Mouse (Mus musculus): ENCODE data around the gene Kdm7a.

Gene Kdm7a

DNA sequence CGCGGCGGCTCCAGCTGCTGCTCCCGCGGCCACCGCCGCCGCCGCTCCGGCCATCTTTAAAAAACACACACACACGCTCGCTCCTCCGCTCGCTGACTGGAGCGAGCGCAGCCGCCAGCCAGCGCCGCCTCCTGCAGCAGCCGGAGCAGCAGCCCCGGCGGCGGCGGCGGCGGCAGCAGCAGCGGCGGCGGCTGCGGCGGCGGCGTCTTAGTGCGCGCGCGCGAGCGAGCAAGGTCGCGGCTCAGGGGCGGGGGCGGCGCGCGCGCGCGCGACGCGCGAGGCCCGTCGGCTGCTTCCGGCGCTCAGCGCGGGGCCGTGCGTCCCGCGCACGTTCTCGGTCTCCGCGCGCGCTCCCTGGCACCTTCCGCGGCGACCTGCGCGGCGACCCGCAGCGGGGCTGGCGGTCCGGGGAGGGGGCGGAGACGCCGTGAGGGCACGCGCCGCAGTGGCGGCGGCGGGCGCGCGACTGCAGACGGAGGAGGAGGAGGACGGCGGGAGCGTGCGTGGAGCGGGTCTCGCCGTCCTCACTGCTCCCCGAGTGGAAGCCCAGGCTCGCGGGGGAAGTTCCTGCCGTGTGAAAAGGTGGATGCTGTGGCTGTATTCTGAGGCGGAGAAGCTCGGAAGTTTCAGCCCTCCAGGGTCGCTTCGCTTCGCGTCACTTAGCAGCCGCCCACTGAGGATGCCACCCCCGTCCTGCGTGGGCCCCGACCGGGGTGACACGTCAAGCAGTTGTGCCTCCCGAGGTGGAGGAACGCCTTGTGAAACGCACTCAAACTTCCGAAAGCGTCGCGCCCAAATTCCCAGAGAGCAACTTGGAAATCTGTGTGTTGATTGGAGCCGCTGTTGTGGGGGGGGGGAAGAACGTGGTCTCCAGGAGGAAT, at the start of gene Kdm7a:
Kdm7a (minus strand) TSS at position 209 of the 881 bp plus-strand sequence.
- DNase-seq (ENCODE audit: low read depth, low spot score) = peak; percentile 83

GRCm38 (mm10) chr6:39255271-39255670, 48.7 kb upstream of the Kdm7a start:
- DNase-seq (ENCODE audit: low read depth, low spot score) = no peak

- no peak for DNase-seq (ENCODE audit: low read depth, low spot score)
Observed at GRCm38 (mm10) chr6:39250055-39250454, 43.5 kb upstream of the Kdm7a start.

DNA sequence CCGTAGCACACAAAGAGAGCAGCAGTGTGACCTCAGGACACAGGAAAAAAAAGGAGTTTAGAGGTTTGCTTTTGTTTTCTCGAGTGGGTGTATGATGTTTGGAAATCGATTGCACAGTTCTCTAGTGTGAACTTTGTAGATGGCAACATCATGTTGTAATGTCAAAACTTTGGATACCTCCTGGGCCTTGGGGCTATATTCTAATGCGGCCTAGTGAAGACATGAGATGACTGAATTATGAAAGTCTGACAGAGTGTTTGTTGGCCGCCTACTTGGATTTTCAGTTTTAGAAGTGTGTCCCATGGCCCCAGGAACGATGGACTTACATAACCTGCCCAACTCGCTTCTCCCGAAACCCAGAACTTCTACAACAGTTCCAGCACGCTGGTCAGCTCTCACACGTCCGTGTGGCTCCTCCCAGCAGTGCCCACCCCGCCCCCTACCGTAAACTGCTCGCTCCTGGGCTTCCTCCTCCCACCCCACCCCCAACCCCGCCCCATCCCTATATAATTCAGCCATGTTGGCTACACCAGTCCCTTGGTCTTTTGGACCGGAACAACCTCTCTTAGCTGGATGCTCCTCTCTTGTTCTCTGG, 42.7 kb upstream of the Kdm7a start:
- DNase-seq (ENCODE audit: low read depth, low spot score) = no peak

- no peak for DNase-seq (ENCODE audit: low read depth, low spot score)
Observed at GRCm38 (mm10) chr6:39244066-39244465, 37.5 kb upstream of the Kdm7a start.

GRCm38 (mm10) chr6:39243511-39243961, 36.9 kb upstream of the Kdm7a start:
- no peak for DNase-seq (ENCODE audit: low read depth, low spot score)

GRCm38 (mm10) chr6:39242718-39243471, 36.3 kb upstream of the Kdm7a start:
- peak; percentile 25 for DNase-seq (ENCODE audit: low read depth, low spot score)

- DNase-seq (ENCODE audit: low read depth, low spot score) = no peak
Observed at GRCm38 (mm10) chr6:39241421-39241891, 34.9 kb upstream of the Kdm7a start.

DNA sequence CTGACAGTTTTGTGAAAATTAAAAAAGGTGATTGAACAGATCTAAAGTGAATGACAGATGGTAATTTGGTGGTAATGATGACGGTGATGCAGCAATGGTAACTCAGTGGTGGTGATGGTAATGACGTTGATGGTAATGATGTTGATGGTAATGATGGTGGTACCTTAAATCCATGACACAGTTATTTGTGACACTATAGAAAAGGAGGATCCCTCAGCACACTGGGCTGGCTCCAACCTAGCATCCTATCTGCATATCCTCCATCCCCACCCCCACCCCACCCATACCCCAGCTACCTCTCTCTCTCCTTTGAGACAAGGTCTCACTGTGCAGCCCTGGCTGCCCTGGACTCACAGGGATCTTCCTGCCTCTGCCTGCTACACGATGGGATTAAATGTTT, 34.4 kb upstream of the Kdm7a start:
- DNase-seq (ENCODE audit: low read depth, low spot score) = no peak

GRCm38 (mm10) chr6:39237887-39238286, 31.3 kb upstream of the Kdm7a start:
- no peak for DNase-seq (ENCODE audit: low read depth, low spot score)

DNA sequence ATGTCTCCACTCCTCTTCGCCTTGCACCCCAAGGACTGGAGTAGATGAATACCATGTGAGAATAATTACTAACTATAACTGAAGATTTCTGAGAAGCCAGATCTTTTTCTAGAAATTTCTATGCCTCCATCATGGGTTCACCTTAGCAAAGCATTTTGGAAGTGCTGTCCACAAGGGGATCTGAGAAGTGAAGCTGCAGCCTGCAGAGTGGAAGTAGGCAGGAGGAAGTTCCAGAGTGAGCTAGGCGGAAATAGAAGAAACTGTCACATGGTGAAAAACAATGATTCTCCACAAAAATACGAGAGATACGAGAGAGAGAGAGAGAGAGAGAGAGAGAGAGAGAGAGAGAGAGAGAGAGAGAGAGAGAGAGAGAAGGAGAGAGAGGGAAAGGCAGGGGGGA, 26.0 kb upstream of the Kdm7a start:
- no peak for DNase-seq (ENCODE audit: low read depth, low spot score)

- DNase-seq (ENCODE audit: low read depth, low spot score) = no peak
Observed at GRCm38 (mm10) chr6:39230664-39231063, 24.1 kb upstream of the Kdm7a start.

DNA sequence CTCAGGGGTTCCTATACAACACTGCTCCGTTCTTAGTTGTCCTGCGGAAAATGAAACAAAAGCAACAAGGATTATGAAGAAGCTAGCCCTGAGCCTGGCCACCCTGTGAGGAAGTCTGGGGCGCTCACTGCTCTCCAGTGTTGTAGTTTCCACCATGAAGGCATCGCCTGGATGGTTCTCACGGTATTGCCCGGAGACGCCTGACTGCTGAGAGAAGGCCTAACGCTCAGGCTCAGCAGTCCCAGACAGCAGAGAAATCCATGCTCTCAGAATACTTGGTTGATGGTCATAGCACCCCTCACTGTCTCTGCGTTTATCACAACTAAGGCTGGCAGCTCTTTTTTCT, 20.0 kb upstream of the Kdm7a start:
- DNase-seq (ENCODE audit: low read depth, low spot score) = no peak

- DNase-seq (ENCODE audit: low read depth, low spot score) = no peak
Observed at GRCm38 (mm10) chr6:39225876-39226609, 19.5 kb upstream of the Kdm7a start.

GRCm38 (mm10) chr6:39223328-39223885, 16.8 kb upstream of the Kdm7a start:
- no peak for DNase-seq (ENCODE audit: low read depth, low spot score)

DNA sequence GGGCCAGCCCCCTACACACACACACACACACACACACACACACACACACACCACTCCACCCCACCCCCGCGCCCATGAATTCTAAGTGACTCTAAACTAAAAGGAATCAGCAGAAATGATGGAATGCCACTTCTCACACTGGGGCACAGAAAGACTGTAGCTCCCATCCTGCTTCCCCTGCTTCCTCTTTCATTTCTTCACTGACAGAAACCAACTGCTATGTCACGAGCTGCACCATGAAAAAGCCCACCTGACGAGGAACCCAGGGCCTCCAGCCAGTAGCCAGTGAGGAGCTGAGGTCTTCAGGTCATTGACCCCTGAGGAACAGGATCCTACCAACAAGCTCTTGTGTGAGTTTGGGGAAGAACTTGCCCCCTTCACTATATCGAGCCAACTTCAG, 15.9 kb upstream of the Kdm7a start:
- DNase-seq (ENCODE audit: low read depth, low spot score) = no peak

- DNase-seq (ENCODE audit: low read depth, low spot score) = no peak
Observed at GRCm38 (mm10) chr6:39217961-39218360, 11.4 kb upstream of the Kdm7a start.

DNA sequence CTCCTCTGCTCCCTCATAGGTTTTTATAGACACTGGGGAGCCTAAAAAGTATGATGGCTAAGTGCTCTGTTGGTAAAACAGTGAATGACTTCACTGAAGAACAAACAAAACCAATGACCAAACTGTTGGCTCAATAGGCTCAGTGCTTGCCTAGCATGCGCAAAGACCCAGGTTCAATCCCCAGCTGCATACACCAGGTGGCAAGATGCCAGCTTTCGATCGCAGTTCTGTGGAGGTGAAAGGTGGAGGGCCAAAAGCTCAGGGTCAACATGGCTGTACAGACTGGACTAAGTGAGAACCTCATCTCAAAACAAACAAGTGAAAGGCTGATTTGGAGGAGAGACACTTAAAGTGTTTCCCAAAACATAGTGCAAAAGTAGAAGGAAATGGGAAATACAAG, 10.5 kb upstream of the Kdm7a start:
- no peak for DNase-seq (ENCODE audit: low read depth, low spot score)

- DNase-seq (ENCODE audit: low read depth, low spot score) = no peak
Observed at GRCm38 (mm10) chr6:39214949-39215606, 8.5 kb upstream of the Kdm7a start.

- DNase-seq (ENCODE audit: low read depth, low spot score) = no peak
Observed at GRCm38 (mm10) chr6:39209677-39210076, 3.1 kb upstream of the Kdm7a start.

DNA sequence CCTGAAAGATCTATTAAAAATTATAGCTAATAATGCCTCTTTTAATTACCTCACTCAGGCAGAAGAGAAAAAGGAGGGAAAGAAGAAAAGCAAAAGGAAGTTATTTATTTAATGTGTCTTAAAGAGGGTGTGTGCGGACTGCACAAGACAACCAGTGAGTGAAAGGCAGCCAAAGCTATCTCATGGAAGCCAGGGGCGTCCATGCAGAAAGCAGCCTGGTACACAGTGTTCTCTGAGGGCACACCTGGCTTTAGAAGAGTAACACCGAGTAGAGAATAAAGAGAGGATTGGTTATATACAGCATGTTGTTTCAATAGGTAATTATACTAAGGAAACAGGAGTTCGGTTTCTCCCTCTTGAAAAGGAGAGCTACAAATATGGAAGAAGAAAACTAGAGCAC, 1.6 kb upstream of the Kdm7a start:
- no peak for DNase-seq (ENCODE audit: low read depth, low spot score)

All from retina, adult 2 months (tissue).